12 mouse cellular contexts compared by ENCODE assay signal in genomic region chr1:156986641-156987345, GRCm38 (mm10). TPM values are rescaled to one million over a fixed set of nuclear protein-coding genes. Genes with fewer than 3 reads are reported as not detected.
DNase-seq lines count a peak whose midpoint lies in the region; ATAC-seq and TF ChIP-seq lines count a peak whose summit lies in the region.
"Had no signal": no experiment of that assay in that cellular context is flagged by ENCODE, and none has a peak within 500 bp of the region (broad histone marks: within the 10 kb centered on the region; RNA-seq: fewer than 3 reads in every experiment).

No protein-coding gene starts in this region.

- no peaks in the 10 kb centered on the region for H3K27me3 ChIP-seq in embryonic facial prominence, embryonic 14.5 days (replicated peaks; ENCODE audit: control insufficient read depth, insufficient read depth, low read length)
- H3K27me3 ChIP-seq in embryonic facial prominence, embryonic 10.5 days (replicated peaks; ENCODE audit: low read depth, poor library complexity, severe bottlenecking), result no peaks in the 10 kb centered on the region
- H3K27me3 ChIP-seq in lung, embryonic 16.5 days (ENCODE audit: control insufficient read depth, insufficient read depth, low read depth, low read length), result no peaks in the 10 kb centered on the region
- H3K27me3 ChIP-seq: neural tube, embryonic 12.5 days had no signal

- DNase-seq in embryonic facial prominence, embryonic 14.5 days (ENCODE audit: low spot score), result no peak
- no peak for DNase-seq in embryonic facial prominence, embryonic 10.5 days (ENCODE audit: low spot score)
- no peak for DNase-seq in lung, adult 2 months
- DNase-seq in c-Kit-positive CD71-positive TER-119-negative erythroid progenitor cells, embryonic 14.5 days (ENCODE audit: low read depth), result peak; percentile 39
- no peak for DNase-seq in left cerebral cortex, postnatal 25 days (ENCODE audit: low spot score in 2 of 2)
- DNase-seq in left cerebral cortex, adult 11 months (ENCODE audit: low spot score), result no peak
- DNase-seq: adrenal gland, postnatal 36 days; gastrocnemius, postnatal 25 days; layer of hippocampus, postnatal 36 days had no signal

- H3K4me2 ChIP-seq in embryonic facial prominence, embryonic 14.5 days (ENCODE audit: low read depth, low read length), result no peak overlapping the region
- H3K4me2 ChIP-seq in lung, embryonic 16.5 days (ENCODE audit: low read depth, low read length), result no peak overlapping the region
- H3K4me2 ChIP-seq: neural tube, embryonic 12.5 days had no signal

- WGBS in embryonic facial prominence, embryonic 14.5 days, result 72% methylated on average over 6 of the region's 6 CpGs
- 84% methylated on average over 6 of the region's 6 CpGs for WGBS in embryonic facial prominence, embryonic 10.5 days
- WGBS in lung, embryonic 16.5 days, result 39% methylated on average over 6 of the region's 6 CpGs
- 51% methylated on average over 6 of the region's 6 CpGs for WGBS in lung, adult 2 months
- WGBS in macrophage (ENCODE audit: missing documents), result 5% methylated on average over 6 of the region's 6 CpGs

- intact Hi-C loops in left cerebral cortex, postnatal 25 days (cut with DNase I), result no loop called here

- ATAC-seq in embryonic facial prominence, embryonic 14.5 days (ENCODE audit: low read depth), result no peak
- peak; percentile 15; the same call in 1 of the 2 replicates for ATAC-seq in lung, embryonic 16.5 days (ENCODE audit: low read depth)

- H3K9ac ChIP-seq in embryonic facial prominence, embryonic 14.5 days (ENCODE audit: low read depth, low read length), result no peak overlapping the region
- H3K9ac ChIP-seq in lung, embryonic 16.5 days (ENCODE audit: low read length), result no peak overlapping the region
- H3K9ac ChIP-seq: neural tube, embryonic 12.5 days had no signal

- peaks cover 7% of the 10 kb centered on the region; the same call in 1 of the 2 replicates for H3K4me1 ChIP-seq in embryonic facial prominence, embryonic 14.5 days (ENCODE audit: control insufficient read depth, insufficient read depth, low read length)
- peaks cover 27% of the 10 kb centered on the region for H3K4me1 ChIP-seq in embryonic facial prominence, embryonic 10.5 days
- peaks cover 8% of the 10 kb centered on the region; the same call in 1 of the 2 replicates for H3K4me1 ChIP-seq in lung, embryonic 16.5 days (replicated peaks; ENCODE audit: control insufficient read depth, insufficient read depth, low read length)
- peaks cover 5% of the 10 kb centered on the region; the same call in 1 of the 2 replicates for H3K4me1 ChIP-seq in lung, adult 2 months (ENCODE audit: control insufficient read depth, insufficient read depth, low read length)

- no peak for TF ChIP-seq POLR2A in lung, adult 2 months (IDR thresholded peaks at IDR 0.05; ENCODE audit: borderline replicate concordance, extremely low read depth, low read depth, low read length)

- no peak overlapping the region for H3K4me3 ChIP-seq in embryonic facial prominence, embryonic 14.5 days (ENCODE audit: low read depth, low read length)
- H3K4me3 ChIP-seq in embryonic facial prominence, embryonic 10.5 days, result no peak overlapping the region
- no peak overlapping the region for H3K4me3 ChIP-seq in lung, embryonic 16.5 days (ENCODE audit: low read length)
- no peak overlapping the region for H3K4me3 ChIP-seq in lung, adult 2 months (replicated peaks; ENCODE audit: extremely low read depth, low read depth, low read length)
- no peak overlapping the region for H3K4me3 ChIP-seq in macrophage (ENCODE audit: inconsistent target)
- H3K4me3 ChIP-seq: neural tube, embryonic 12.5 days had no signal

- H3K27ac ChIP-seq in embryonic facial prominence, embryonic 14.5 days (replicated peaks; ENCODE audit: low read depth, low read length), result 0 out of 2 replicates have a peak overlapping the region, but pooled peaks have one; percentile 18
- no peak overlapping the region for H3K27ac ChIP-seq in embryonic facial prominence, embryonic 10.5 days (replicated peaks)
- no peak overlapping the region for H3K27ac ChIP-seq in lung, embryonic 16.5 days (ENCODE audit: low read length)
- H3K27ac ChIP-seq in macrophage, result peak overlapping the region; percentile 86
- H3K27ac ChIP-seq: neural tube, embryonic 12.5 days had no signal

- no peaks in the 10 kb centered on the region for H3K79me2 ChIP-seq in macrophage (ENCODE audit: inconsistent target)

- H3K9me3 ChIP-seq in embryonic facial prominence, embryonic 14.5 days (ENCODE audit: control insufficient read depth, low read length), result no peaks in the 10 kb centered on the region
- H3K9me3 ChIP-seq in embryonic facial prominence, embryonic 10.5 days, result no peaks in the 10 kb centered on the region
- no peaks in the 10 kb centered on the region for H3K9me3 ChIP-seq in lung, embryonic 16.5 days (ENCODE audit: control insufficient read depth, low read length)
- H3K9me3 ChIP-seq: neural tube, embryonic 12.5 days had no signal

- TF ChIP-seq CTCF in lung, adult 2 months (IDR thresholded peaks at IDR 0.05; ENCODE audit: insufficient read depth, low read length), result no peak

- H3K36me3 ChIP-seq in embryonic facial prominence, embryonic 14.5 days (ENCODE audit: control insufficient read depth, insufficient read depth, low read length), result no peaks in the 10 kb centered on the region
- H3K36me3 ChIP-seq in embryonic facial prominence, embryonic 10.5 days (replicated peaks), result no peaks in the 10 kb centered on the region
- H3K36me3 ChIP-seq in lung, embryonic 16.5 days (ENCODE audit: control insufficient read depth, insufficient read depth, low read length), result no peaks in the 10 kb centered on the region
- H3K36me3 ChIP-seq in macrophage (ENCODE audit: inconsistent target), result no peaks in the 10 kb centered on the region
- H3K36me3 ChIP-seq: neural tube, embryonic 12.5 days had no signal

RNA-seq across cellular contexts. Expression of gene Ralgps2, which starts 47.4 kb away (rescaled TPM):
- polyA plus RNA-seq in embryonic facial prominence, embryonic 14.5 days (2014; fragmentation: Nextera tagmentation; extraction: Ambion mirVana), result 69.6 and 79.1 TPM in 2 replicates
- polyA plus RNA-seq in embryonic facial prominence, embryonic 10.5 days (2016; fragmentation: Nextera tagmentation; extraction: Ambion mirVana), result 84.0 and 90.1 TPM in 2 replicates
- 68.8 and 75.8 TPM in 2 replicates for polyA plus RNA-seq in lung, embryonic 16.5 days (2015; fragmentation: Nextera tagmentation; extraction: Ambion mirVana)
- 6.3 and 7.0 TPM in 2 replicates for polyA plus RNA-seq in lung, adult 2 months (2012; rRNA removed)
- total RNA-seq in macrophage (2018; cell fraction: chromatin; rRNA removed), result 10 to 100 TPM in 21 of 26 experiments, 1 to 10 TPM in 5; 2.0 to 44.8 (median 20.4) TPM
- total RNA-seq in macrophage (2018; cell fraction: cytosol; rRNA removed), result 10 to 100 TPM in 2 of 26 experiments, 1 to 10 TPM in 24; 4.1 to 14.0 (median 6.9) TPM
- 10 to 100 TPM in 18 of 26 experiments, 1 to 10 TPM in 8; 4.0 to 27.7 (median 16.0) TPM for total RNA-seq in macrophage (2018; cell fraction: nucleus; rRNA removed)
- polyA plus RNA-seq in macrophage (2018), result 4.7 to 8.8 TPM (median 5.8 TPM) in 3 replicates
- total RNA-seq in left cerebral cortex, postnatal 25 days (2021), result 10 to 100 TPM; 38.4 to 46.2 TPM

Comparison
In these comparisons a context has a peak if more than half of its experiments do, and no peak if none do; other contexts are left out.
1. H3K27ac ChIP-seq: peak in embryonic facial prominence, embryonic 14.5 days (single experiment) and macrophage (single experiment); none in embryonic facial prominence, embryonic 10.5 days (single experiment) and lung, embryonic 16.5 days (single experiment).